Mouse (Mus musculus): ENCODE results near the gene Mrpl49. TPM values are rescaled to one million over a fixed set of nuclear protein-coding genes. Genes with fewer than 3 reads are reported as not detected.

Gene Mrpl49
- polyA plus RNA-seq, 1 experiment from 2014 or later = 98.6 TPM

GRCm38 (mm10) chr19:6061641-6062302 lies 4.2 kb upstream of the Mrpl49 start:
- H3K36me3 ChIP-seq (ENCODE audit: control insufficient read depth, insufficient read depth, low read length) = peaks cover 3% of the 10 kb centered on the region; the same call in 1 of the 2 replicates
- WGBS = 2% methylated on average over 43 of the region's 44 CpGs
- peaks cover 18% of the 10 kb centered on the region for H3K4me1 ChIP-seq (ENCODE audit: control insufficient read depth, insufficient read depth, low read length)
- H3K9ac ChIP-seq (ENCODE audit: low read length) = peak overlapping the region; percentile 90
- H3K4me3 ChIP-seq (ENCODE audit: low read depth, low read length) = peak overlapping the region; percentile 82
- ATAC-seq (ENCODE audit: insufficient number of reproducible peaks, low FRiP score, low TSS enrichment, low read depth) (no peak), DNase-seq (ENCODE audit: low spot score) (peak; percentile 48)
- H3K9me3 ChIP-seq (ENCODE audit: control insufficient read depth, low read length) = no peaks in the 10 kb centered on the region
- H3K4me2 ChIP-seq (ENCODE audit: low read depth, severe bottlenecking) = peak overlapping the region; percentile 90
- H3K27me3 ChIP-seq (ENCODE audit: control insufficient read depth, insufficient read depth, low read length) = no peaks in the 10 kb centered on the region
- H3K27ac ChIP-seq (replicated peaks; ENCODE audit: low read depth, low read length) = peak overlapping the region; percentile 84

DNA sequence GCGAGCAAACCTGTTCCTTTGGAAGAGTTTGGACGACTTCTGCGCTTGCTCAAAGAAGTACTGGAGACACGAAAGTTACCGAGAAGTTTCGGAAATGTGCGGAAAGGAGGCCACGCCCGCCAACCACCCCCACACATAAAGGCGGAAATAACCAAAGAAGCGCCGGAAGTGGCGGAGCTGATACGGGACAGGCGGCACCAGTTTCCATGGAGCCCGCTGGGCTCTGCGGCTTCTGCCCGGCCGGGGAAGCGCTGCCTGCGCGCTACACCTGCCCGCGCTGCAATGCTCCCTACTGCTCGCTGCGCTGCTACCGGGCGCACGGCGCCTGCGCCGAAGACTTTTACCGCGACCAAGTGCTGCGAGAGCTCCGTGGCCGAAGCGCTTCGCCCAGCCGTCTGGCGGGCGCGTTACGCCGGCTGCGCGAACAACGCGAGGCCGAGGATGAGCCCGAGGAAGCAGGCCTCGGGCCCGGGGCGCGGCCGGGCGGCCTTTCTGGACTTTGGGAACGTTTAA lies 3.5 kb upstream of the Mrpl49 start, which contains the start of gene Znhit2:
Gene Znhit2 (plus strand): TSS at position 172 of the 513 bp plus-strand sequence.
- ATAC-seq (ENCODE audit: insufficient number of reproducible peaks, low FRiP score, low TSS enrichment, low read depth) (peak; percentile 53), DNase-seq (ENCODE audit: low spot score) (peak; percentile 92)
- Histone ChIP-seq H3K4me2 (ENCODE audit: low read depth, severe bottlenecking) (peak within 1 kb of the TSS; percentile 90), H3K4me3 (ENCODE audit: low read depth, low read length) (peak within 1 kb of the TSS; percentile 82), H3K27ac (replicated peaks; ENCODE audit: low read depth, low read length) (peak within 1 kb of the TSS; percentile 84), H3K9me3 (ENCODE audit: control insufficient read depth, low read length) (no peaks in the 10 kb centered on the region), H3K9ac (ENCODE audit: low read length) (peak within 1 kb of the TSS; percentile 90), H3K36me3 (ENCODE audit: control insufficient read depth, insufficient read depth, low read length) (peaks cover 4% of the 10 kb centered on the region; the same call in 1 of the 2 replicates), H3K4me1 (ENCODE audit: control insufficient read depth, insufficient read depth, low read length) (peaks cover 16% of the 10 kb centered on the region), H3K27me3 (ENCODE audit: control insufficient read depth, insufficient read depth, low read length) (no peaks in the 10 kb centered on the region)
- under 1% methylated on average over 58 of the region's 58 CpGs for WGBS

- Histone ChIP-seq H3K4me2 (ENCODE audit: low read depth, severe bottlenecking) (peak overlapping the region; percentile 78), H3K4me3 (ENCODE audit: low read depth, low read length) (peak overlapping the region; percentile 83), H3K36me3 (ENCODE audit: control insufficient read depth, insufficient read depth, low read length) (peaks cover 5% of the 10 kb centered on the region; the same call in 1 of the 2 replicates), H3K9me3 (ENCODE audit: control insufficient read depth, low read length) (no peaks in the 10 kb centered on the region), H3K27ac (replicated peaks; ENCODE audit: low read depth, low read length) (no peak overlapping the region), H3K9ac (ENCODE audit: low read length) (no peak overlapping the region), H3K27me3 (ENCODE audit: control insufficient read depth, insufficient read depth, low read length) (no peaks in the 10 kb centered on the region), H3K4me1 (ENCODE audit: control insufficient read depth, insufficient read depth, low read length) (peaks cover 16% of the 10 kb centered on the region)
- DNase-seq (ENCODE audit: low spot score) (no peak), ATAC-seq (ENCODE audit: insufficient number of reproducible peaks, low FRiP score, low TSS enrichment, low read depth) (no peak)
- 90% methylated on average over 5 of the region's 5 CpGs for WGBS
Observed at GRCm38 (mm10) chr19:6058966-6059365, 1.4 kb upstream of the Mrpl49 start.

DNA sequence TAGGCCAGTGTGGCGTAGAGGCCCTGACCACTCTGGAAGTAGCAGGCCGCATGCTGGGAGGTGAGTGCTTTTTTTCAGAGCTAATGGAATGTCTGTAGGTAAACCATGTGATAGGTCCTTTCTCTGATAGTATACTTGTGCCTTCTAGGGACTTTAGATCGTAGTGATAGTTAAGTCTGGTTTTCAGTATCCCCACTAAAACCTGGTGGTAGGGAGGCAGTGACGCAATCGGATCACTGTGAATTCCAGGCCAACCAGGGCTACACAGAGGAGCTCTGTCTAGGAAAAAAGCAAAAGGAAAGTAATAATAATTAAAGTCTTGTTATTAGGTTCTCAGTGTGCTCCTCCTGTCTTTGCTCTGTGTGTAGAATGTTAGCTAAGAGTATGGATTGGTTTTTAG lies 928 bp upstream of the Mrpl49 start:
- DNase-seq (ENCODE audit: low spot score) (no peak), ATAC-seq (ENCODE audit: insufficient number of reproducible peaks, low FRiP score, low TSS enrichment, low read depth) (no peak)
- peak overlapping the region; percentile 78 for H3K4me2 ChIP-seq (ENCODE audit: low read depth, severe bottlenecking)
- peak overlapping the region; percentile 85 for H3K9ac ChIP-seq (ENCODE audit: low read length)
- H3K4me1 ChIP-seq (ENCODE audit: control insufficient read depth, insufficient read depth, low read length) = peaks cover 16% of the 10 kb centered on the region
- peaks cover 5% of the 10 kb centered on the region; the same call in 1 of the 2 replicates for H3K36me3 ChIP-seq (ENCODE audit: control insufficient read depth, insufficient read depth, low read length)
- no peak overlapping the region for H3K27ac ChIP-seq (replicated peaks; ENCODE audit: low read depth, low read length)
- no peaks in the 10 kb centered on the region for H3K9me3 ChIP-seq (ENCODE audit: control insufficient read depth, low read length)
- no peaks in the 10 kb centered on the region for H3K27me3 ChIP-seq (ENCODE audit: control insufficient read depth, insufficient read depth, low read length)
- WGBS = 31% methylated on average over 5 of the region's 5 CpGs
- H3K4me3 ChIP-seq (ENCODE audit: low read depth, low read length) = peak overlapping the region; percentile 83

GRCm38 (mm10) chr19:6056696-6057095 lies 889 bp downstream of the Mrpl49 start:
- no peaks in the 10 kb centered on the region for H3K9me3 ChIP-seq (ENCODE audit: control insufficient read depth, low read length)
- H3K36me3 ChIP-seq (ENCODE audit: control insufficient read depth, insufficient read depth, low read length) = peaks cover 11% of the 10 kb centered on the region; the same call in 1 of the 2 replicates
- ATAC-seq (ENCODE audit: insufficient number of reproducible peaks, low FRiP score, low TSS enrichment, low read depth) = no peak
- H3K27ac ChIP-seq (replicated peaks; ENCODE audit: low read depth, low read length) = no peak overlapping the region
- H3K27me3 ChIP-seq (ENCODE audit: control insufficient read depth, insufficient read depth, low read length) = no peaks in the 10 kb centered on the region
- peak overlapping the region; percentile 70 for H3K9ac ChIP-seq (ENCODE audit: low read length)
- peak overlapping the region; percentile 83 for H3K4me3 ChIP-seq (ENCODE audit: low read depth, low read length)
- H3K4me1 ChIP-seq (ENCODE audit: control insufficient read depth, insufficient read depth, low read length) = peaks cover 5% of the 10 kb centered on the region; the same call in 1 of the 2 replicates
- DNase-seq (ENCODE audit: low spot score) = no peak
- H3K4me2 ChIP-seq (ENCODE audit: low read depth, severe bottlenecking) = peak overlapping the region; percentile 80
- WGBS = 69% methylated on average over 4 of the region's 4 CpGs

DNA sequence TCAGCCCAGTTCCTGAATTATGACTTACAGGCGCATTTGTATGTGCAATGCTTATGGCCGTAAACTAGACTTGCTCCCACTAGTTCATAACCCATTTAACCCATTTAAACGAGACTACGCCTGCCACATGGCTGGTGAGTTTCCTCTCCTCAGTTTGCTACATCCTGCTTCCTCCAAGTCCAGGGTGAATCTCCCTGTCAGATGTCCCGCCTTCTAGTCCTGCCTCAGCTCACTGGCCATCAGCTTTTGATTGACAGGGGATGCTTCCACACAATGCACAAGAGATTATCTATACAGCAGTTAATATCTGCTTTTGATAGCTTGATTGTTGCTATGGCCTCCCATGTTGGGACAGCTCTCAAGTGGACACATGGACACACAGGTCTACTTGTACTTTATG lies 3.3 kb downstream of the Mrpl49 start:
- H3K27ac ChIP-seq (replicated peaks; ENCODE audit: low read depth, low read length) = no peak overlapping the region
- no peaks in the 10 kb centered on the region for H3K9me3 ChIP-seq (ENCODE audit: control insufficient read depth, low read length)
- 94% methylated on average over 5 of the region's 5 CpGs for WGBS
- peaks cover 5% of the 10 kb centered on the region; the same call in 1 of the 2 replicates for H3K4me1 ChIP-seq (ENCODE audit: control insufficient read depth, insufficient read depth, low read length)
- ATAC-seq (ENCODE audit: insufficient number of reproducible peaks, low FRiP score, low TSS enrichment, low read depth) (no peak), DNase-seq (ENCODE audit: low spot score) (no peak)
- no peak overlapping the region for H3K4me3 ChIP-seq (ENCODE audit: low read depth, low read length)
- H3K27me3 ChIP-seq (ENCODE audit: control insufficient read depth, insufficient read depth, low read length) = no peaks in the 10 kb centered on the region
- H3K9ac ChIP-seq (ENCODE audit: low read length) = no peak overlapping the region
- H3K4me2 ChIP-seq (ENCODE audit: low read depth, severe bottlenecking) = no peak overlapping the region
- peaks cover 30% of the 10 kb centered on the region for H3K36me3 ChIP-seq (ENCODE audit: control insufficient read depth, insufficient read depth, low read length)

- peaks cover 9% of the 10 kb centered on the region for H3K4me1 ChIP-seq (ENCODE audit: control insufficient read depth, insufficient read depth, low read length)
- H3K27me3 ChIP-seq (ENCODE audit: control insufficient read depth, insufficient read depth, low read length) = no peaks in the 10 kb centered on the region
- no peak overlapping the region for H3K4me2 ChIP-seq (ENCODE audit: low read depth, severe bottlenecking)
- H3K4me3 ChIP-seq (ENCODE audit: low read depth, low read length) = no peak overlapping the region
- H3K27ac ChIP-seq (replicated peaks; ENCODE audit: low read depth, low read length) = no peak overlapping the region
- peaks cover 32% of the 10 kb centered on the region for H3K36me3 ChIP-seq (ENCODE audit: control insufficient read depth, insufficient read depth, low read length)
- WGBS = 91% methylated on average over 7 of the region's 7 CpGs
- DNase-seq (ENCODE audit: low spot score) = no peak
- H3K9ac ChIP-seq (ENCODE audit: low read length) = no peak overlapping the region
- ATAC-seq (ENCODE audit: insufficient number of reproducible peaks, low FRiP score, low TSS enrichment, low read depth) = no peak
- H3K9me3 ChIP-seq (ENCODE audit: control insufficient read depth, low read length) = no peaks in the 10 kb centered on the region
Observed at GRCm38 (mm10) chr19:6052516-6052915, 5.1 kb downstream of the Mrpl49 start.

GRCm38 (mm10) chr19:6048681-6049410 lies 8.7 kb downstream of the Mrpl49 start:
- no peak overlapping the region for H3K27ac ChIP-seq (replicated peaks; ENCODE audit: low read depth, low read length)
- DNase-seq (ENCODE audit: low spot score) (no peak), ATAC-seq (ENCODE audit: insufficient number of reproducible peaks, low FRiP score, low TSS enrichment, low read depth) (no peak)
- no peaks in the 10 kb centered on the region for H3K9me3 ChIP-seq (ENCODE audit: control insufficient read depth, low read length)
- peaks cover 30% of the 10 kb centered on the region for H3K36me3 ChIP-seq (ENCODE audit: control insufficient read depth, insufficient read depth, low read length)
- H3K27me3 ChIP-seq (ENCODE audit: control insufficient read depth, insufficient read depth, low read length) = no peaks in the 10 kb centered on the region
- H3K4me3 ChIP-seq (ENCODE audit: low read depth, low read length) = no peak overlapping the region
- peaks cover 8% of the 10 kb centered on the region for H3K4me1 ChIP-seq (ENCODE audit: control insufficient read depth, insufficient read depth, low read length)
- no peak overlapping the region for H3K9ac ChIP-seq (ENCODE audit: low read length)
- 86% methylated on average over 11 of the region's 11 CpGs for whole genome bisulfite sequencing
- no peak overlapping the region for H3K4me2 ChIP-seq (ENCODE audit: low read depth, severe bottlenecking)

All from limb, embryonic 11.5 days (tissue).